8 mouse cellular contexts compared by ENCODE assay signal in the genomic region with DNA sequence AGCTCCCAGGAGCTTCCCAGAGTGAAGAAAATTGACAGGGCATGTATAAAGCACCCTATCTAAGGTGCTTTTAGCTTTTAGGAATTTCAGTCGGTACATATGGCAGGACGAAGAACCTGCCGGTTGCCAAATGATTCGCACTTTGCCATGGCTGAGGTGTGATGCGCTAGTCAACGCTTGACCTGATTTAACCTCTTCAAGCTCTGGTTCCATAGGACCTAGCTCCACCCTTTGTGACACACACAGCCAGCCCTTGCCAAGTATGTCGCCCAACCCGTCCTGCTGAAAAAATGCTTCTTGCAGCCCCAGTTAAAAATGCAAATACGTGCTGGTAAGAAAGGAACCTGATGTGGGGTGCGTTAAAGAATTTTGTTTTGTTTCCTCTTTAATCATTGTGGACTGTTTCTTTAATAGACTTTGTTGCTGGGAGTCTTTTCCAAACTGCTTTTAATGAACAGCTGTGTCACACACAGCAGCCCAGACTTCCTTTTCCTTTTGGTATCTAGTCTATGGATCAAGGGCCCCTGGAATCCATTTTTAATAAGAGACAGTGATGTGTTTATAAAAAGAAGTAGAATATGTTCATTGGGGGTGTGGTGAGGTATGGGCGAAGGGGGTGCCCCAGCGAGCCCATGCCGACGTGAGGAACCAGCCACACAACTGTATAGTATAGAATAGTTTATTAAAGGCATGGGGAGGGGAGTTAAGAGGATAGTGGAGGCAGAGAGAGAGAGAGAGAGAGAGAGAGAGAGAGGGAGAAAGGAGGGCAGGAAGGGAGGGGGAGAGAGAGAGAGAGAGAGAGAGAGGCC. TPM values are rescaled to one million over a fixed set of nuclear protein-coding genes. Genes with fewer than 3 reads are reported as not detected.
DNase-seq lines count a peak whose midpoint lies in the region; ATAC-seq and TF ChIP-seq lines count a peak whose summit lies in the region.

No protein-coding gene starts in this region.

- no peak overlapping the region for H3K4me3 ChIP-seq in lung, adult 2 months (replicated peaks; ENCODE audit: extremely low read depth, low read depth, low read length)
- no peak overlapping the region for H3K4me3 ChIP-seq in embryonic facial prominence, embryonic 14.5 days (ENCODE audit: low read depth, low read length)

- DNase-seq in lung, adult 18-20 months, result peak; percentile 59 to 69
- no peak for DNase-seq in lung, adult 2 months
- peak; percentile 70 for DNase-seq in embryonic facial prominence, embryonic 14.5 days (ENCODE audit: low spot score)
- peak; percentile 30 to 72 for DNase-seq in kidney, postnatal 25 days
- peak; percentile 57 for DNase-seq in lung, postnatal 25 days (ENCODE audit: low spot score)
- DNase-seq in spleen, postnatal 10 days (ENCODE audit: low spot score in 2 of 2), result no peak
- DNase-seq in layer of hippocampus, postnatal 10 days (ENCODE audit: low spot score in 2 of 2), result no peak
- no peak for DNase-seq in right cerebral cortex, postnatal 36 days (ENCODE audit: low spot score in 2 of 2)

- TF ChIP-seq POLR2A in lung, adult 2 months (IDR thresholded peaks at IDR 0.05; ENCODE audit: borderline replicate concordance, extremely low read depth, low read depth, low read length), result no peak

- H3K27me3 ChIP-seq in embryonic facial prominence, embryonic 14.5 days (replicated peaks; ENCODE audit: control insufficient read depth, insufficient read depth, low read length), result no peaks in the 10 kb centered on the region

- peak overlapping the region; percentile 3 for H3K27ac ChIP-seq in embryonic facial prominence, embryonic 14.5 days (replicated peaks; ENCODE audit: low read depth, low read length)

- H3K4me2 ChIP-seq in embryonic facial prominence, embryonic 14.5 days (ENCODE audit: low read depth, low read length), result peak overlapping the region; percentile 40; the same call in 1 of the 2 replicates

- H3K36me3 ChIP-seq in embryonic facial prominence, embryonic 14.5 days (ENCODE audit: control insufficient read depth, insufficient read depth, low read length), result no peaks in the 10 kb centered on the region

- TF ChIP-seq CTCF in lung, adult 2 months (IDR thresholded peaks at IDR 0.05; ENCODE audit: insufficient read depth, low read length), result no peak

- H3K9me3 ChIP-seq in embryonic facial prominence, embryonic 14.5 days (ENCODE audit: control insufficient read depth, low read length), result no peaks in the 10 kb centered on the region

- WGBS in lung, adult 2 months, result 54% methylated on average over 14 of the region's 14 CpGs
- 62% methylated on average over 14 of the region's 14 CpGs for WGBS in embryonic facial prominence, embryonic 14.5 days

- ATAC-seq in embryonic facial prominence, embryonic 14.5 days (ENCODE audit: low read depth), result 0 out of 2 replicates have a peak, but pooled peaks have one; percentile 5

- no peak overlapping the region for H3K9ac ChIP-seq in embryonic facial prominence, embryonic 14.5 days (ENCODE audit: low read depth, low read length)

- H3K4me1 ChIP-seq in lung, adult 2 months (ENCODE audit: control insufficient read depth, insufficient read depth, low read length), result peaks cover 2% of the 10 kb centered on the region; the same call in 1 of the 2 replicates
- peaks cover 19% of the 10 kb centered on the region; the same call in 1 of the 2 replicates for H3K4me1 ChIP-seq in embryonic facial prominence, embryonic 14.5 days (ENCODE audit: control insufficient read depth, insufficient read depth, low read length)

RNA-seq across cellular contexts. Expression of a gene that starts 34.0 kb away (rescaled TPM):
- polyA plus RNA-seq in lung, adult 2 months (2012; rRNA removed), result 104 and 117 TPM in 2 replicates
- polyA plus RNA-seq in embryonic facial prominence, embryonic 14.5 days (2014; fragmentation: Nextera tagmentation; extraction: Ambion mirVana), result 37.6 and 43.6 TPM in 2 replicates
- 1 to 10 TPM; 5.8 to 6.4 TPM for total RNA-seq in layer of hippocampus, postnatal 10 days (2021)

RNA-seq across cellular contexts. Expression of a gene that starts 47.3 kb away (rescaled TPM):
- 39.0 and 39.7 TPM in 2 replicates for polyA plus RNA-seq in lung, adult 2 months (2012; rRNA removed)
- polyA plus RNA-seq in embryonic facial prominence, embryonic 14.5 days (2014; fragmentation: Nextera tagmentation; extraction: Ambion mirVana), result 33.8 and 34.1 TPM in 2 replicates
- total RNA-seq in layer of hippocampus, postnatal 10 days (2021), result 10 to 100 TPM; 51.5 to 57.3 TPM

Comparison
In these comparisons a context has a peak if more than half of its experiments do, and no peak if none do; other contexts are left out.
1. DNase-seq: peak in lung, adult 18-20 months (2 of 2), embryonic facial prominence, embryonic 14.5 days (single experiment), kidney, postnatal 25 days (2 of 2) and lung, postnatal 25 days (single experiment); none in lung, adult 2 months (single experiment), spleen, postnatal 10 days (0 of 2), layer of hippocampus, postnatal 10 days (0 of 2) and right cerebral cortex, postnatal 36 days (0 of 2).